Mouse (Mus musculus): Measurements from ENCODE around the gene Srrt.
A peak's percentile ranks its signal among the peaks of the same experiment; 100 is the strongest.

Gene Srrt

GRCm38 (mm10) chr5:137338256-137338655, 30.8 kb upstream of the Srrt start:
- DNase-seq (ENCODE audit: low spot score in 2 of 2), result peak; percentile 70 to 87

- DNase-seq (ENCODE audit: low spot score in 2 of 2), result no peak
Measured at GRCm38 (mm10) chr5:137337190-137337589, 29.7 kb upstream of the Srrt start.

GRCm38 (mm10) chr5:137335066-137335465, 27.6 kb upstream of the Srrt start:
- no peak for DNase-seq (ENCODE audit: low spot score in 2 of 2)

- DNase-seq (ENCODE audit: low spot score in 2 of 2), result no peak
Measured at GRCm38 (mm10) chr5:137334317-137334716, 26.8 kb upstream of the Srrt start.

- peak; percentile 76 to 93 for DNase-seq (ENCODE audit: low spot score in 2 of 2)
Measured at GRCm38 (mm10) chr5:137333512-137334174, 26.2 kb upstream of the Srrt start, which contains the start of gene Slc12a9. TSS of gene Slc12a9 (minus strand) at chr5:137333597.

- no peak for DNase-seq (ENCODE audit: low spot score in 2 of 2)
Measured at GRCm38 (mm10) chr5:137332857-137333511, 25.5 kb upstream of the Srrt start.

- DNase-seq (ENCODE audit: low spot score in 2 of 2), result no peak
Measured at GRCm38 (mm10) chr5:137330910-137331309, 23.4 kb upstream of the Srrt start.

- no peak for DNase-seq (ENCODE audit: low spot score in 2 of 2)
Measured at GRCm38 (mm10) chr5:137320996-137321395, 13.5 kb upstream of the Srrt start.

- DNase-seq (ENCODE audit: low spot score in 2 of 2), result no peak
Measured at GRCm38 (mm10) chr5:137318570-137318969, 11.1 kb upstream of the Srrt start.

GRCm38 (mm10) chr5:137317361-137317760, 9.9 kb upstream of the Srrt start:
- no peak for DNase-seq (ENCODE audit: low spot score in 2 of 2)

GRCm38 (mm10) chr5:137315084-137315903, 7.8 kb upstream of the Srrt start:
- DNase-seq (ENCODE audit: low spot score in 2 of 2), result no peak

- peak in 1 of 2 experiments; percentile 64 for DNase-seq (ENCODE audit: low spot score in 2 of 2)
Measured at GRCm38 (mm10) chr5:137314193-137315083, 7.0 kb upstream of the Srrt start, which contains the start of gene Trip6. TSS of gene Trip6 (minus strand) at chr5:137314404.

- DNase-seq (ENCODE audit: low spot score in 2 of 2), result no peak
Measured at GRCm38 (mm10) chr5:137313466-137314192, 6.2 kb upstream of the Srrt start.

GRCm38 (mm10) chr5:137308356-137308755, 882 bp upstream of the Srrt start:
- DNase-seq (ENCODE audit: low spot score in 2 of 2), result no peak

- DNase-seq (ENCODE audit: low spot score in 2 of 2), result no peak
Measured at GRCm38 (mm10) chr5:137306439-137307005, 952 bp downstream of the Srrt start.

GRCm38 (mm10) chr5:137305822-137306221, 1.7 kb downstream of the Srrt start:
- no peak for DNase-seq (ENCODE audit: low spot score in 2 of 2)

- DNase-seq (ENCODE audit: low spot score in 2 of 2), result no peak
Measured at GRCm38 (mm10) chr5:137304816-137305215, 2.7 kb downstream of the Srrt start.

- no peak for DNase-seq (ENCODE audit: low spot score in 2 of 2)
Measured at GRCm38 (mm10) chr5:137304165-137304564, 3.3 kb downstream of the Srrt start.

GRCm38 (mm10) chr5:137303609-137304008, 3.9 kb downstream of the Srrt start:
- DNase-seq (ENCODE audit: low spot score in 2 of 2), result no peak

GRCm38 (mm10) chr5:137301253-137301652, 6.2 kb downstream of the Srrt start:
- no peak for DNase-seq (ENCODE audit: low spot score in 2 of 2)

Measured in cerebellum, postnatal 4 days (tissue).